Mouse (Mus musculus): Measurements from ENCODE around the gene Actn4. TPM values are rescaled to one million over a fixed set of nuclear protein-coding genes. Genes with fewer than 3 reads are reported as not detected.

Actn4 gene
- total and polyA plus RNA-seq, 3 experiments: 60.5 to 267 TPM; not detected in 1

- TF ChIP-seq RCOR1 (IDR thresholded peaks at IDR 0.05; ENCODE audit: low read depth, low read length) (peak; percentile 65; the same call in 1 of the 2 replicates), CHD2 (IDR thresholded peaks at IDR 0.05; ENCODE audit: low read length) (0 out of 2 replicates have a peak, but pooled peaks have one; percentile 46), SIN3A (IDR thresholded peaks at IDR 0.05; ENCODE audit: low read length) (peak; percentile 86)
These were observed 97.8 kb downstream of the Actn4 start (continued) for GRCm38 (mm10) chr7:28864288-28864750.

- no peak for TF ChIP-seq MAZ (IDR thresholded peaks at IDR 0.05; ENCODE audit: low read depth, low read length)
- TF ChIP-seq USF2 (IDR thresholded peaks at IDR 0.05; ENCODE audit: borderline replicate concordance in 1 of 2, insufficient read depth in 1 of 2, low read depth in 1 of 2, low read length in 2 of 2): no peak
- TF ChIP-seq JUND (IDR thresholded peaks at IDR 0.05; ENCODE audit: low read depth, low read length): peak; percentile 97
- no peak for TF ChIP-seq SMC3 (IDR thresholded peaks at IDR 0.05; ENCODE audit: low read depth, low read length)
- TF ChIP-seq RCOR1 (IDR thresholded peaks at IDR 0.05; ENCODE audit: low read depth, low read length): peak; percentile 40
- TF ChIP-seq GABPA (IDR thresholded peaks at IDR 0.05; ENCODE audit: low read depth, low read length): no peak
- peak; percentile 20 to 50; a peak in 1 of 4 replicates for TF ChIP-seq EP300 (IDR thresholded peaks at IDR 0.05; ENCODE audit: low read depth in 1 of 2, low read length in 2 of 2)
- no peak for TF ChIP-seq ZMIZ1 (IDR thresholded peaks at IDR 0.05; ENCODE audit: low read depth, low read length)
- TF ChIP-seq ZC3H11A (IDR thresholded peaks at IDR 0.05; ENCODE audit: low read depth, low read length): no peak
- no peak for TF ChIP-seq MYC (IDR thresholded peaks at IDR 0.05; ENCODE audit: low read depth, low read length)
- TF ChIP-seq CHD1 (IDR thresholded peaks at IDR 0.05; ENCODE audit: low read depth, low read length): no peak
- TF ChIP-seq HCFC1 (IDR thresholded peaks at IDR 0.05; ENCODE audit: low read depth, low read length): peak; percentile 71
- TF ChIP-seq TAL1 (IDR thresholded peaks at IDR 0.05; ENCODE audit: low read length): no peak
- no peak for TF ChIP-seq SIN3A (IDR thresholded peaks at IDR 0.05; ENCODE audit: low read length)
- no peak for TF ChIP-seq ZKSCAN1 (IDR thresholded peaks at IDR 0.05; ENCODE audit: low read depth, low read length)
- peak; percentile 89 for TF ChIP-seq ETS1 (IDR thresholded peaks at IDR 0.05; ENCODE audit: low read depth, low read length)
- peak; percentile 76 for TF ChIP-seq GATA1 (IDR thresholded peaks at IDR 0.05; ENCODE audit: low read depth, low read length)
- no peak for TF ChIP-seq BHLHE40 (IDR thresholded peaks at IDR 0.05; ENCODE audit: borderline replicate concordance, low read depth, low read length)
- TF ChIP-seq MEF2A (IDR thresholded peaks at IDR 0.05; ENCODE audit: extremely low read depth, insufficient replicate concordance, low read depth, low read length, poor library complexity, severe bottlenecking): no peak
- TF ChIP-seq MAX (IDR thresholded peaks at IDR 0.05; ENCODE audit: low read length): no peak
- no peak for TF ChIP-seq CHD2 (IDR thresholded peaks at IDR 0.05; ENCODE audit: low read length)
- peak; percentile 16 to 31; a peak in 1 of 4 replicates for TF ChIP-seq POLR2A (IDR thresholded peaks at IDR 0.05; ENCODE audit: control insufficient read depth in 1 of 2, insufficient read depth in 1 of 2, low read depth in 1 of 2, low read length in 2 of 2, poor library complexity in 1 of 2)
- peak; percentile 37; the same call in 1 of the 2 replicates for TF ChIP-seq NELFE (IDR thresholded peaks at IDR 0.05; ENCODE audit: low read depth, low read length)
- TF ChIP-seq UBTF (IDR thresholded peaks at IDR 0.05; ENCODE audit: borderline replicate concordance, insufficient read depth, low read depth, low read length): no peak
- TF ChIP-seq ZNF384 (IDR thresholded peaks at IDR 0.05; ENCODE audit: low read depth, low read length): no peak
- TF ChIP-seq TCF12 (IDR thresholded peaks at IDR 0.05; ENCODE audit: low read depth, low read length): peak; percentile 54; the same call in 1 of the 2 replicates
- no peak for TF ChIP-seq POLR2AphosphoS2 (IDR thresholded peaks at IDR 0.05; ENCODE audit: low read length)
- TF ChIP-seq TBP (IDR thresholded peaks at IDR 0.05; ENCODE audit: low read depth, low read length): peak; percentile 74
- H3K9ac ChIP-seq (ENCODE audit: control insufficient read depth, low read depth, low read length, poor library complexity, severe bottlenecking): peak within 1 kb of the TSS; percentile 69
- peak within 1 kb of the TSS; percentile 49 to 80 for H3K4me3 ChIP-seq (ENCODE audit: control insufficient read depth in 1 of 2, insufficient read depth in 1 of 2, low read depth in 2 of 2, low read length in 2 of 2)
- peaks cover 7 to 32% of the 10 kb centered on the region in 2 experiments for H3K4me1 ChIP-seq (ENCODE audit: control insufficient read depth in 1 of 2, insufficient read depth in 2 of 2, low read length in 2 of 2)
- no peaks in the 10 kb centered on the region; the same call in 1 of the 2 replicates for H3K79me2 ChIP-seq (ENCODE audit: control insufficient read depth, insufficient read depth, low read length, poor library complexity)
- H3K27me3 ChIP-seq (ENCODE audit: control insufficient read depth in 1 of 2, insufficient read depth in 2 of 2, low read length in 2 of 2): no peaks in the 10 kb centered on the region
- H3K9me3 ChIP-seq (replicated peaks; ENCODE audit: insufficient read depth, low read length): no peaks in the 10 kb centered on the region
- peak within 1 kb of the TSS; percentile 82 for H3K27ac ChIP-seq (ENCODE audit: control insufficient read depth, low read depth, low read length)
- H3K36me3 ChIP-seq (ENCODE audit: control insufficient read depth in 1 of 2, insufficient read depth in 2 of 2, low read length in 2 of 2): peaks cover 0 to 21% of the 10 kb centered on the region in 2 experiments; a peak in 2 of 4 replicates
- peak; percentile 68 for DNase-seq (ENCODE audit: low read depth, low spot score)
These were observed 98.6 kb downstream of the Actn4 start, which contains the start of gene Lgals7 for GRCm38 (mm10) chr7:28863540-28863939. Gene Lgals7, plus strand, starts transcription at chr7:28863853.

All from MEL (cell line).